Mouse (Mus musculus) layer of hippocampus, adult 2 months (tissue): ENCODE results near the gene Ell3. TPM values are rescaled to one million over a fixed set of nuclear protein-coding genes. Genes with fewer than 3 reads are reported as not detected.

Experiments
- DNase-seq, 2 experiments: peaks; one replicate each; pipeline ENCODE4 v3.0.0; 2022; ENCODE audit warnings: low spot score in 2 of 2
- H3K27ac ChIP-seq: fragments of 200-600 bp; 2 replicates; pipeline ENCODE4 v1.8.1; 2022
- H3K4me3 ChIP-seq: fragments of 200-600 bp; 2 replicates; pipeline ENCODE4 v1.8.1; 2022; ENCODE audit warnings: mild to moderate bottlenecking
- CTCF ChIP-seq: fragments of 200-600 bp; conservative IDR thresholded peaks from 2 replicates; pipeline ENCODE4 v1.8.1; 2022; ENCODE audit warnings: antibody characterized with exemption, mild to moderate bottlenecking, moderate library complexity
- total RNA-seq, 2 experiments: library from RNA; stranded (reverse); gene quantifications; 2 replicates each; pipeline ENCODE4 v1.2.3; 2021

Gene Ell3
- total RNA-seq, 2 experiments from 2014 or later, result not detected

GRCm38 (mm10) chr2:121456692-121457642 is 12.9 kb upstream of the Ell3 start, which contains the start of gene Serinc4:
Gene Serinc4 (minus strand): TSS chr2:121456781.
- H3K27ac ChIP-seq, result peak within 1 kb of the TSS; percentile 83
- TF ChIP-seq CTCF, result no peak
- DNase-seq, result peak; percentile 80 to 83

GRCm38 (mm10) chr2:121455534-121455933 is 11.5 kb upstream of the Ell3 start:
- no peak overlapping the region for H3K4me3 ChIP-seq
- no peak for TF ChIP-seq CTCF
- no peak overlapping the region for H3K27ac ChIP-seq
- no peak for DNase-seq

More at GRCm38 (mm10) chr2:121456692-121457642, 12.9 kb upstream of the Ell3 start, which contains the start of gene Serinc4:
- peak within 1 kb of the TSS; percentile 87 for H3K4me3 ChIP-seq

- TF ChIP-seq CTCF, result no peak
- DNase-seq, result no peak
- H3K27ac ChIP-seq, result no peak overlapping the region
- no peak overlapping the region for H3K4me3 ChIP-seq
Measured at GRCm38 (mm10) chr2:121453917-121454316, 9.8 kb upstream of the Ell3 start.

GRCm38 (mm10) chr2:121452990-121453389 is 8.9 kb upstream of the Ell3 start, which contains the start of gene Hypk:
Gene Hypk (plus strand): TSS chr2:121453290.
- no peak for DNase-seq
- H3K27ac ChIP-seq, result no peak within 1 kb of the TSS; the same call in 1 of the 2 replicates
- H3K4me3 ChIP-seq, result no peak within 1 kb of the TSS
- TF ChIP-seq CTCF, result no peak

GRCm38 (mm10) chr2:121452361-121452760 is 8.3 kb upstream of the Ell3 start:
- no peak for TF ChIP-seq CTCF
- no peak for DNase-seq
- no peak overlapping the region for H3K27ac ChIP-seq
- no peak overlapping the region for H3K4me3 ChIP-seq

GRCm38 (mm10) chr2:121450093-121450492 is 6.0 kb upstream of the Ell3 start:
- no peak for DNase-seq
- Histone ChIP-seq H3K27ac (peak overlapping the region; percentile 95), H3K4me3 (peak overlapping the region; percentile 100)
- no peak for TF ChIP-seq CTCF

GRCm38 (mm10) chr2:121449545-121450011 is 5.5 kb upstream of the Ell3 start:
- no peak for DNase-seq
- no peak for TF ChIP-seq CTCF
- peak overlapping the region; percentile 100 for H3K4me3 ChIP-seq
- H3K27ac ChIP-seq, result peak overlapping the region; percentile 95

- peak; percentile 98 to 99 for DNase-seq
- Histone ChIP-seq H3K4me3 (peak within 1 kb of the TSS; percentile 100), H3K27ac (peak within 1 kb of the TSS; percentile 95)
- TF ChIP-seq CTCF, result no peak
Measured at GRCm38 (mm10) chr2:121448739-121449535, 4.9 kb upstream of the Ell3 start, which contains the start of gene Serf2. Gene Serf2 (plus strand): TSS chr2:121449195.

GRCm38 (mm10) chr2:121448136-121448535 is 4.1 kb upstream of the Ell3 start:
- TF ChIP-seq CTCF, result peak; percentile 63
- no peak for DNase-seq
- H3K4me3 ChIP-seq, result peak overlapping the region; percentile 8

GRCm38 (mm10) chr2:121447006-121447405 is 2.9 kb upstream of the Ell3 start:
- DNase-seq, result no peak
- TF ChIP-seq CTCF, result no peak

More at GRCm38 (mm10) chr2:121448136-121448535, 4.1 kb upstream of the Ell3 start:
- H3K27ac ChIP-seq, result peak overlapping the region; percentile 89

GRCm38 (mm10) chr2:121446506-121446905 is 2.4 kb upstream of the Ell3 start:
- Histone ChIP-seq H3K27ac (no peak overlapping the region), H3K4me3 (no peak overlapping the region)
- DNase-seq, result no peak
- no peak for TF ChIP-seq CTCF

More at GRCm38 (mm10) chr2:121447006-121447405, 2.9 kb upstream of the Ell3 start:
- no peak overlapping the region for H3K4me3 ChIP-seq
- no peak overlapping the region for H3K27ac ChIP-seq

GRCm38 (mm10) chr2:121445117-121445516 is 1.0 kb upstream of the Ell3 start:
- TF ChIP-seq CTCF, result no peak
- no peak overlapping the region for H3K4me3 ChIP-seq

GRCm38 (mm10) chr2:121443068-121443349 is 1.1 kb downstream of the Ell3 start:
- no peak for TF ChIP-seq CTCF
- Histone ChIP-seq H3K4me3 (peak overlapping the region; percentile 50), H3K27ac (no peak overlapping the region)
- DNase-seq, result no peak

More at GRCm38 (mm10) chr2:121445117-121445516, 1.0 kb upstream of the Ell3 start:
- H3K27ac ChIP-seq, result no peak overlapping the region
- no peak for DNase-seq
